Mouse (Mus musculus) embryonic facial prominence, embryonic 11.5 days (tissue): ENCODE results near the gene Pard3. TPM values are rescaled to one million over a fixed set of nuclear protein-coding genes. Genes with fewer than 3 reads are reported as not detected.

Source experiments
- ATAC-seq: fragments of 200-750 bp; cut with Nextera tagmentation; replicated peaks from 2 replicates; pipeline ENCODE4 v1.8.0; 2017; ENCODE audit warnings: low read depth; ENCODE audit not compliant: insufficient number of reproducible peaks, low FRiP score, low TSS enrichment
- DNase-seq: peaks from one replicate; pipeline ENCODE4 v3.0.0-alpha.2; 2015; ENCODE audit warnings: low spot score
- H3K27ac ChIP-seq: fragments of 300-500 bp; sonication (generic); replicated peaks from 2 replicates; pipeline ENCODE4 v1.5.1; 2014; ENCODE audit warnings: mild to moderate bottlenecking, low read depth, low read length, control low read depth
- H3K27me3 ChIP-seq: fragments of 300-500 bp; sonication (generic); 2 replicates; pipeline ENCODE4 v1.6.1; 2014; ENCODE audit warnings: mild to moderate bottlenecking, low read length, moderate library complexity, mixed read lengths; ENCODE audit not compliant: control insufficient read depth, insufficient read depth
- H3K36me3 ChIP-seq: fragments of 300-500 bp; sonication (generic); replicated peaks from 2 replicates; pipeline ENCODE4 v1.6.1; 2014; ENCODE audit warnings: low read depth, mild to moderate bottlenecking, low read length, moderate library complexity, mixed read lengths; ENCODE audit not compliant: control insufficient read depth, insufficient read depth
- H3K4me1 ChIP-seq: fragments of 300-500 bp; sonication (generic); 2 replicates; pipeline ENCODE4 v1.6.1; 2014; ENCODE audit warnings: low read length, mixed read lengths; ENCODE audit not compliant: control insufficient read depth, insufficient read depth
- H3K4me2 ChIP-seq: fragments of 300-500 bp; sonication (generic); 2 replicates; pipeline ENCODE4 v1.6.1; 2014; ENCODE audit warnings: low read depth, mild to moderate bottlenecking, control low read depth, low read length, moderate library complexity
- H3K4me3 ChIP-seq: fragments of 300-500 bp; sonication (generic); 2 replicates; pipeline ENCODE4 v1.5.1; 2014; ENCODE audit warnings: low read depth, low read length, control low read depth
- H3K9ac ChIP-seq: fragments of 300-500 bp; sonication (generic); replicated peaks from 2 replicates; pipeline ENCODE4 v1.6.1; 2014; ENCODE audit warnings: mild to moderate bottlenecking, control low read depth, low read length
- H3K9me3 ChIP-seq: fragments of 300-500 bp; sonication (generic); replicated peaks from 2 replicates; pipeline ENCODE4 v1.6.1; 2016; ENCODE audit warnings: mild to moderate bottlenecking, low read length, inconsistent platforms, mixed read lengths; ENCODE audit not compliant: control insufficient read depth
- WGBS: fragments of 180-500 bp; shearing (Covaris S2); extraction: QIAGEN DNeasy Blood & Tissue Kit; methylation state at CpG from one replicate; pipeline ENCODE4 v1.1.7; 2014; 5-methylcytosine and 5-hydroxymethylcytosine counted together
- polyA plus RNA-seq: library from polyadenylated mRNA; unstranded; fragments of >200 nt; fragmentation: Nextera tagmentation; extraction: Ambion mirVana; gene quantifications from 2 replicates; pipeline ENCODE4 v1.2.1, GENCODE M21; 2014

Gene Pard3
- polyA plus RNA-seq, 1 experiment from 2014 or later = 34.5 TPM

DNA sequence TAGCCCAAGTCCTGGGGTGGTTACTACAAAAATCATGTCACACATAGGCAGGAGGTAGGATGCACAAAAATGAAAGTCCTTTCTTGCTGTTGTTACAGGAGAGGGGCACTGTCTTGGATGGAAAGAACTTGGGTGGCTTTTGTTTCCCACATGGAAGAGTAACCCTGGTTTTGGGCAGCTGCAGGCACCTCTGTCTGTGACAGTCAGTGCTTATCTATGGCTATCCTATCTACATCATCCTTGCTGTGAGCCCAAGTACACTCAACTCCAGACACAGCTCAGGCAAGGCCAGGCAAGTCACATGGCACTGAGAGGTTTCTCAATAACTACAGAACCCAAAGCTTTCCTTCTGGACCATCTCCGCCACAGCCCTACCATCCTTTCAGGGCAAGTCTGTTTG lies 506.8 kb downstream of the Pard3 start:
- H3K4me3 ChIP-seq = no peak overlapping the region
- no peaks in the 10 kb centered on the region for H3K27me3 ChIP-seq
- DNase-seq (no peak), ATAC-seq (no peak)
- no peak overlapping the region for H3K27ac ChIP-seq
- no peaks in the 10 kb centered on the region for H3K4me1 ChIP-seq
- WGBS = 91% methylated on average over 1 of the region's 1 CpGs
- no peak overlapping the region for H3K4me2 ChIP-seq
- no peaks in the 10 kb centered on the region for H3K36me3 ChIP-seq
- no peaks in the 10 kb centered on the region for H3K9me3 ChIP-seq
- no peak overlapping the region for H3K9ac ChIP-seq

DNA sequence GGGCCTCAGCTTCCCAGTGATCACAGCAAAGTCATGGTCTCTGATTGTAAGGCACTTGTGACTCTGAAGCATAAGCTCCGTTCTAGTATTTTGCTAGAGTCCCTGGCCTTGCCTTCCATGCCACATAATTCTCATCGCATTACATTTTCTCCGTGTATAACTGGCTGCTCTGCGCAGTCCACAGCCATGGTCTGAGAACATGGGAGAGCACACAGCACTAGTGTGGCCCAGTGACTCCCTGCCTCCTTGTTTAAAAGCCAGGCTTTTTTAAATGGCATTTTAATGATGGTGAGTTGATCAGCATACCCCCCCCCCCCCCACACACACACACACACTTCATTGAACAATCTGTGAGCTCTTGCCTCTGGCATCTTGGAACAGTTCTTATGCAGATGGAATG lies 508.8 kb downstream of the Pard3 start:
- H3K4me1 ChIP-seq = no peaks in the 10 kb centered on the region
- no peaks in the 10 kb centered on the region for H3K9me3 ChIP-seq
- DNase-seq (no peak), ATAC-seq (no peak)
- no peaks in the 10 kb centered on the region for H3K27me3 ChIP-seq
- H3K4me3 ChIP-seq = no peak overlapping the region
- 88% methylated on average over 4 of the region's 4 CpGs for WGBS
- no peaks in the 10 kb centered on the region for H3K36me3 ChIP-seq
- no peak overlapping the region for H3K27ac ChIP-seq
- H3K9ac ChIP-seq = no peak overlapping the region
- H3K4me2 ChIP-seq = no peak overlapping the region

DNA sequence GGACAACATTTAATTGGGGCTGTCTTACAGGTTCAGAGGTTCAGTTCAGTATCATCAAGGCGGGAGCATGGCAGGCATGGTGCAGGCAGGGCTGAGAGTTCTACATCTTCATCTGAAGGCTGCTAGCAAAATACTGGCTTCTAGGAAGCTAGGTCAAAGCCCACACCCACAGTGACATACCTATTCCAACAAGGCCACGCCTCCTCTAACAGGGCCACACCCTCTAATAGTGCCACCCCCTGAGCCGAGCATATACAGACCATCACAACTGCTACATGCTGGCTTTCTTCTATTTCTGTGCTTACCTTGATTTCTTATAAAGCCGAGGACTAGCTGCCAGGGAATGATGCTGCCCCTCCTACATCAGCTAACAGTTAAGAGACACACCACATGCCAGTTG lies 513.0 kb downstream of the Pard3 start:
- H3K36me3 ChIP-seq = no peaks in the 10 kb centered on the region
- no peaks in the 10 kb centered on the region for H3K4me1 ChIP-seq
- no peak overlapping the region for H3K4me2 ChIP-seq
- no peak overlapping the region for H3K4me3 ChIP-seq
- no peak for ATAC-seq
- no peak for DNase-seq
- no peaks in the 10 kb centered on the region for H3K27me3 ChIP-seq
- WGBS = 92% methylated on average over 4 of the region's 4 CpGs
- H3K27ac ChIP-seq = no peak overlapping the region
- no peaks in the 10 kb centered on the region for H3K9me3 ChIP-seq
- no peak overlapping the region for H3K9ac ChIP-seq

DNA sequence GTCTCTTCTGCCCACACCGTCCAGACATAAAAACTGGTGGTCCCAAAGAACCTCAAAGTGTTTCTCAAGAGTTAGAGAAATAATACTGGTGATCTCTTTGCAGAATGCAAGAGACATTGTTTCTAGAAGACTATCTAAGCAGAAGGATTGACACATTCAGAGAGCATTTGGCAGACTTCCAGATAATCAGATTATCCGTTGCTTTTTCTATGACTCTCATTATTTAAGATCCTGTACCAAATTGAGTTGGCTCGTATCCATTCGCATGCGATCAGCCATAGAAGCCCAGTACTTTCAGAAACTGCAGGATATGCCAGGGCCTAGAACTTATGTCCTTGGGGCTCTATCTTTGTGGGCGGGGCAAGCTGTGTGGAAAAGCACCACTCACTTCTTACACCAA lies 514.0 kb downstream of the Pard3 start:
- DNase-seq = no peak
- 89% methylated on average over 6 of the region's 6 CpGs for WGBS
- ATAC-seq = no peak

DNA sequence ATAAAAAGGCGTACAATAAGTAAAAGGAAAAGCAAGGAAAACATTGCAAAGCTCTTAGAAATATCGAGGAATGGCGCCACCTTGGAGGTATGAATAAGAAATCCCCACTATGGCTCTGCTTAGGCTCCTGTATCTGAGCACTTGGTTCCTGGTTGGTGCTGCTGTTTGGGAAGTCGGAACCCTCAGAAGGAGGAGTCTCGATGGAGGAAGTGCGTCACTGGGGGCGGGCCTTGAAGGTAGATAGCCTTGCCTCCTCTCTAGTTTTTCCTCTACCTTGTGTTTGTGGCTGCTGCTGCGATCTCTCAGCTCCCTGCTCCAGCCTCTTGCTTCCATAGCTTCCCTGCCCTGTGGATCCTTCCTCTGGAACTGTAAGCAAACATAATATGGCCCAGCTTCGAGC lies 515.7 kb downstream of the Pard3 start:
- H3K27ac ChIP-seq = no peak overlapping the region
- ATAC-seq (no peak), DNase-seq (no peak)
- H3K4me3 ChIP-seq = no peak overlapping the region
- H3K4me2 ChIP-seq = no peak overlapping the region
- no peaks in the 10 kb centered on the region for H3K9me3 ChIP-seq
- H3K36me3 ChIP-seq = no peaks in the 10 kb centered on the region
- 89% methylated on average over 9 of the region's 9 CpGs for WGBS
- H3K27me3 ChIP-seq = no peaks in the 10 kb centered on the region
- H3K9ac ChIP-seq = no peak overlapping the region
- H3K4me1 ChIP-seq = no peaks in the 10 kb centered on the region

More for the DNA sequence above, 514.0 kb downstream of the Pard3 start:
- Histone ChIP-seq H3K27me3 (no peaks in the 10 kb centered on the region), H3K4me1 (no peaks in the 10 kb centered on the region), H3K27ac (no peak overlapping the region), H3K9me3 (no peaks in the 10 kb centered on the region), H3K36me3 (no peaks in the 10 kb centered on the region), H3K4me2 (no peak overlapping the region), H3K9ac (no peak overlapping the region), H3K4me3 (no peak overlapping the region)

DNA sequence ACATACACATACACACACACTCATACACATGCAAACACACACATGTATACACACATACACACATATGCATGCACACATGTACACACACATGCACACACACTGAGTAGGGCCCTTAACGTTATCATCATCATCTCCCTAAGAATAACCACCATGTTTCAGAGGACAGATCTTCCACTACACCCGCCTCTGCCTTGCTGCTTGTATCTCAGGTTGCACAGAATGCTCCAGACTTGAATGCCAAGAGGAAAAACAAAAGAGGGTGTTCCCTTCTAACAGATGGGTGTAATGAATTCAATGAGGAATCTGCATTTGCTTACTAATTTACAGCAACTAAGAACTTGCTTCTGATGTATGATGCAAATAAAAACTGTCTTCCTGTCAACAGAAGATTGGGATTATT lies 519.7 kb downstream of the Pard3 start:
- Histone ChIP-seq H3K4me1 (no peaks in the 10 kb centered on the region), H3K27me3 (no peaks in the 10 kb centered on the region), H3K9ac (no peak overlapping the region), H3K9me3 (no peaks in the 10 kb centered on the region), H3K27ac (no peak overlapping the region), H3K36me3 (no peaks in the 10 kb centered on the region), H3K4me2 (no peak overlapping the region), H3K4me3 (no peak overlapping the region)
- WGBS = 82% methylated on average over 2 of the region's 2 CpGs
- ATAC-seq (no peak), DNase-seq (no peak)

DNA sequence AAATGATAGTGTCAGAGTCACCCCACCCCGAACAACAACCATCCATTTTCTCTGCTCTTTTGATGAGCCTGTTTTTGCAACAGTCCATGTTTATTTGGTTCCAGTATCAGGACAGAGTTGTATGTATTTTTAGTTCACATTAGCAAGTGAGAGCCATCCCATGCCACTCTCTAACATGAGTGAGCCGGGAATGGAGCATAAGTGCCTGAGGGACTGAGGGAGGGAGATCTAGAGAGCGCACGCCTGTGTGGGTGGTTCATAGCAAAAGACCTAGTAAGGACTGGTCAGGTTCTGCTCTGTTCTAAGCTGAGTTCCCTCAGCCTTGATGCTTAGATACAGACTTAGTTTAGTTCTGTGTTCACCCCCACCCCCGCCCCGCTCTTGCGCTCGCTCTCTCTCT lies 521.9 kb downstream of the Pard3 start:
- WGBS = 91% methylated on average over 8 of the region's 8 CpGs
- Histone ChIP-seq H3K36me3 (no peaks in the 10 kb centered on the region), H3K27ac (no peak overlapping the region), H3K4me2 (no peak overlapping the region), H3K4me3 (no peak overlapping the region), H3K9me3 (no peaks in the 10 kb centered on the region), H3K27me3 (no peaks in the 10 kb centered on the region), H3K9ac (no peak overlapping the region), H3K4me1 (no peaks in the 10 kb centered on the region)
- ATAC-seq (0 out of 2 replicates have a peak, but pooled peaks have one; percentile 25), DNase-seq (no peak)

DNA sequence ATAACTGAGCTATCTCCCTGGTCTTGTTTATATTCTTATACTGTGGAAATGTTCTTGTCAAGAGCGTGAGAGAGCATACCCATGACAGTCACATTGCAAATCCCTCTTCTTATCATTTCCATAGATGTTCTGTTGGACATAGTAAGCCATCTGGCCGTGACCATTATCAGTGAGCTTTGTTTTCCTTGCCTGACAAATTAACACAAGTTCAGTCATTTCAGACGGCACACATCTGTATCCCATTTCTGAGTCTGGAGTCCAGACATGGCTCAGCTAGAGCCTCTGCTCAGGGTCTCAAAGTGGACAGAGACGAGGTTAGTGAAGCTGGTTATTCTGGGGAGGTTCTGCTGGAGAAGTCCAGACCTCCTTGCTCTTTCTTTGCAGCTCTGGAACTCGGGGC lies 523.0 kb downstream of the Pard3 start:
- H3K4me1 ChIP-seq = no peaks in the 10 kb centered on the region
- H3K9ac ChIP-seq = no peak overlapping the region
- no peaks in the 10 kb centered on the region for H3K27me3 ChIP-seq
- DNase-seq (peak; percentile 67), ATAC-seq (no peak)
- H3K4me3 ChIP-seq = no peak overlapping the region
- no peak overlapping the region for H3K4me2 ChIP-seq
- no peaks in the 10 kb centered on the region for H3K9me3 ChIP-seq
- no peak overlapping the region for H3K27ac ChIP-seq
- 38% methylated on average over 5 of the region's 5 CpGs for WGBS
- H3K36me3 ChIP-seq = no peaks in the 10 kb centered on the region
